Mouse (Mus musculus) liver, postnatal 0 days (tissue): Measurements from ENCODE around the gene Nprl3. TPM values are rescaled to one million over a fixed set of nuclear protein-coding genes. Genes with fewer than 3 reads are reported as not detected.
A peak's percentile ranks its signal among the peaks of the same experiment; 100 is the strongest.

Experiments used
- ATAC-seq: fragments of 200-750 bp; cut with Nextera tagmentation; 2 replicates; pipeline ENCODE4 v1.8.0; 2017; ENCODE audit warnings: mild to moderate bottlenecking, moderate library complexity
- DNase-seq: peaks from one replicate; pipeline ENCODE4 v3.0.0-alpha.2; 2016
- H3K27ac ChIP-seq: fragments of 300-500 bp; sonication (generic); 2 replicates; pipeline ENCODE4 v1.5.1; 2014; ENCODE audit warnings: antibody characterized with exemption, moderate library complexity, mild to moderate bottlenecking, low read depth
- H3K27me3 ChIP-seq: fragments of 300-500 bp; sonication (generic); 2 replicates; pipeline ENCODE4 v1.6.1; 2014; ENCODE audit warnings: low read length, control low read depth, mixed read lengths; ENCODE audit not compliant: insufficient read depth
- H3K36me3 ChIP-seq: fragments of 300-500 bp; sonication (generic); replicated peaks from 2 replicates; pipeline ENCODE4 v1.6.1; 2014; ENCODE audit warnings: mild to moderate bottlenecking, control low read depth, low read length, moderate library complexity, mixed read lengths; ENCODE audit not compliant: insufficient read depth
- H3K4me1 ChIP-seq: fragments of 300-500 bp; sonication (generic); 2 replicates; pipeline ENCODE4 v1.6.1; 2014; ENCODE audit warnings: antibody characterized with exemption, mild to moderate bottlenecking, control low read depth; ENCODE audit not compliant: insufficient read depth
- H3K4me2 ChIP-seq: fragments of 300-500 bp; sonication (generic); 2 replicates; pipeline ENCODE4 v1.6.1; 2014; ENCODE audit warnings: low read depth, mild to moderate bottlenecking, low read length, moderate library complexity, mixed read lengths
- H3K4me3 ChIP-seq: fragments of 300-500 bp; sonication (generic); 2 replicates; pipeline ENCODE4 v1.5.1; 2014; ENCODE audit warnings: low read depth, low read length
- H3K9ac ChIP-seq: fragments of 300-500 bp; sonication (generic); replicated peaks from 2 replicates; pipeline ENCODE4 v1.6.1; 2014; ENCODE audit warnings: mild to moderate bottlenecking, moderate library complexity
- H3K9me3 ChIP-seq: fragments of 300-500 bp; sonication (generic); 2 replicates; pipeline ENCODE4 v1.6.1; 2016; ENCODE audit warnings: mild to moderate bottlenecking, control low read depth, low read length, mixed read lengths
- CTCF ChIP-seq: sonication (generic); IDR thresholded peaks from 2 replicates; pipeline ENCODE4 v1.5.1; 2016; ENCODE audit warnings: antibody characterized with exemption, low read depth
- EP300 ChIP-seq: IDR thresholded peaks from 2 replicates; pipeline ENCODE4 v1.6.1; 2016; ENCODE audit warnings: antibody characterized with exemption, low read depth, mild to moderate bottlenecking
- WGBS: fragments of 180-500 bp; shearing (Covaris S2); extraction: QIAGEN DNeasy Blood & Tissue Kit; methylation state at CpG from one replicate; pipeline ENCODE4 v1.1.7; 2014; ENCODE audit not compliant: insufficient replicate concordance; 5-methylcytosine and 5-hydroxymethylcytosine counted together
- polyA plus RNA-seq: library from polyadenylated mRNA; unstranded; fragments of >200 nt; fragmentation: Nextera tagmentation; extraction: Ambion mirVana; gene quantifications from 2 replicates; pipeline ENCODE4 v1.2.1, GENCODE M21; 2015

Gene Nprl3
- polyA plus RNA-seq, 1 experiment from 2014 or later = 26.2 TPM

DNA sequence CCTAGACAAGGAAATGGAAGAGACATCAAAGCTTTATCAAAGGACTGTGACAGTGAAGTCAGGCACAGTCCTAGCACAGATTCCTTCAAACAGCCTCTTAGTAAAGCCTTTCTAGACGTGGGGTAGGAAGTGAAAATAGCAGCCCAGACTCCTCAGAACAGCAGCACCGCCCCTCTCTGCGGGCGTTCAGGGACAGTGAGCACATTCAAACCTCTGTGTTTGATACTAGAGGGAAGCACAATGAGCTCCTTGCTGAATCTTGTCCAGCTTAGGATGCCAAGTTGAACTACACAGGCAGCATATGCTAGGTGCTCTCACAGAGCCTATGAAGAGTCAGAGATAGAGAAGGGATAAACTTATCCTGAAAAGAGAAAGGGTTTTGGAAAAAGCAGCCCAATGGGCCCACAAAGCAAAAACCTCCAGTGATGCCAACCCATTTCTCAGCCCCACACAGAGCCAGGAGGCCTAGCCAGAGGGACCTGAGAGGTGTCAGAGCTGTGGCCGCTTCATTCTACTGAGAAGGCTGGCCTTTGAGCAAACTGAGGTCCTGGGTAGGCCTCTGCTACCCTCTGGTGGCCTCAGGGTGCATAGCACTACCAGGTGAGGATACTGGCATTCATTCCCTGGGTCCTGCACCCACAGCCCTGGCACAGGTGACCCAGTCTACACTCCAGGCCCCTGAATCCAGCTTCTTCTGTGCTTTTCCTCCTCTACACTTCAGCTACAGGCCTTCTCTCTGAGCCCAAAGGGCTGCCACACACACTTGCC, 29.2 kb downstream of the Nprl3 start:
- peak overlapping the region; percentile 51 for H3K27ac ChIP-seq
- ATAC-seq (peak; percentile 78), DNase-seq (peak; percentile 83)
- WGBS = 64% methylated on average over 5 of the region's 5 CpGs
- peak overlapping the region; percentile 24 for H3K4me2 ChIP-seq
- no peaks in the 10 kb centered on the region for H3K27me3 ChIP-seq
- H3K9me3 ChIP-seq = no peaks in the 10 kb centered on the region
- H3K36me3 ChIP-seq = peaks cover 80% of the 10 kb centered on the region
- H3K9ac ChIP-seq = no peak overlapping the region; the same call in 1 of the 2 replicates
- H3K4me1 ChIP-seq = peaks cover 16% of the 10 kb centered on the region
- H3K4me3 ChIP-seq = no peak overlapping the region
- TF ChIP-seq CTCF (peak; percentile 99), EP300 (no peak)

DNA sequence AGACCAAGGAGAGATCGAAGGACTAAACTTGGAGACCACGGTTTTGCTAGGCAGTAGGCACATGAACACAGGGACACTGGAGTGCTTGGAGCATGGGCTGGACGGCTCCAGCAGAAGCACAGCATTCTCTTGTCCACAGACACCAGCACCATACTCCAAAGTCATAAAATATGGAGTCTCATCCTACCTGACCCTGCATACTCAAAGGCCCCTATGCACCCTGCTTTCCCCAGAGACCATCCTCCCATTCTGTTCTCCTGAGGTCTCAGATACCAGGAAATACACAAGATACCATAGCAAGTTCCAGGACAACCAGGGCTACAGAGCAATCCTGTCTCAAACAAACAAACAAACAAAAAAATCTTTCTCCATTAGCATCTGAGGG, 30.1 kb downstream of the Nprl3 start:
- TF ChIP-seq EP300 (no peak), CTCF (no peak)
- Histone ChIP-seq H3K9ac (no peak overlapping the region), H3K36me3 (peaks cover 81% of the 10 kb centered on the region)

DNA sequence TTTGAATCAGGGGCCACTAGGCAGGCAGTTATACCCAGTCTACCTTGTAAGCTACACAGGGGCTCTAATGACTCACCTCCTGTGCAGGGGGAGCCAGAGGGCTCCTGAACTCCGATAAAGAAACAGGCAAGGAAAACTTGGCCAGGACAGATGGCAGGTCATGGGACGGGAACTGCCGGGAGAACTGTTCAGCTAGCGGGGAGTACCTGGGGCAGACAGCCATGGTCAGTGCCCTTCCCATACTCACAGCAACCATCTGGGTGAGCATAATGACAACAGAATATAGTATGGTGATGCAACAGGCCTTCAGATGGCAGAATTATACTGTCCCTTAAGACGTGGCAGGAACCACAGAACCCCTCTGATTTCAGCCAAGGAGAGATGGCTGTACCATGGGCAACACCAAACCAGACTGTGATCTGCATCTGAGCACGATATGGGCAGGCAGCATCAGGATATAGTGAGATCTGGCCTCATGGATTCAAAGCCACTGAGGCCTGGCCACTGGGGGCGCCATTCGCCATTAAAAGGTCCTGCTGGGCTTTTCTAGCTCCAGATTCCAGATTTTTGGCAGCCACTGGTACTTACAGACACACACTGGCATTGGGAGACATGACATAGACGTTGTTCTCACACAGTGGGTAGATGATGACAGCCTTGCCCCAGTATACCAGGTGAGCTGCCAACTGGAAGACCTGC, 30.6 kb downstream of the Nprl3 start:
- peak; percentile 83 for TF ChIP-seq CTCF
- no peak for TF ChIP-seq EP300
- H3K9ac ChIP-seq = no peak overlapping the region
- peak; percentile 75 for DNase-seq
- 68% methylated on average over 9 of the region's 9 CpGs for WGBS
- ATAC-seq = 0 out of 2 replicates have a peak, but pooled peaks have one; percentile 20
- no peaks in the 10 kb centered on the region for H3K9me3 ChIP-seq
- H3K27me3 ChIP-seq = no peaks in the 10 kb centered on the region
- H3K4me2 ChIP-seq = no peak overlapping the region
- H3K27ac ChIP-seq = no peak overlapping the region
- H3K36me3 ChIP-seq = peaks cover 82% of the 10 kb centered on the region
- H3K4me1 ChIP-seq = peaks cover 4% of the 10 kb centered on the region; the same call in 1 of the 2 replicates
- H3K4me3 ChIP-seq = no peak overlapping the region

More for the DNA sequence above, 30.1 kb downstream of the Nprl3 start:
- Histone ChIP-seq H3K4me1 (peaks cover 8% of the 10 kb centered on the region), H3K9me3 (no peaks in the 10 kb centered on the region), H3K4me3 (no peak overlapping the region), H3K4me2 (no peak overlapping the region), H3K27ac (peak overlapping the region; percentile 13; the same call in 1 of the 2 replicates), H3K27me3 (no peaks in the 10 kb centered on the region)
- DNase-seq = no peak
- no peak for ATAC-seq
- WGBS = 84% methylated on average over 3 of the region's 3 CpGs

DNA sequence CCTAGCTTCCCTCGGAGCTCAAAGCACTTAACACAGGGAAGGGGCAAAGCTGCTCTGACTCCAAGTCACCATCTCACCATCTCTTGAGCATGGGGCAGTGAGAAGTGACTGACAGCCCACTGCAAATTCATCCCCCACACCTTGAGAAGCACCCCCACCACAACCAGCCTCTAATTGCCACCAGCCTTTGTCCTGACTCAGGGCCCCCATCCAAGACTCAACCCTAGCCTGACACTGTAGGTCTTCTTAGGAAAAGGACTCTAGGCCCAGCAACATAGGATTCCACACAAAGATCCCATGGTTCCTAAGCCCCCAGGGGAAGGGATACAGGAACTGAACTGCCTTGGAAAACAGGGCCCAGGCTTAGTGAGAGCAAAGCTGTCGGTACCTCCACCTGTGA, 31.4 kb downstream of the Nprl3 start:
- Histone ChIP-seq H3K4me3 (no peak overlapping the region), H3K9me3 (no peaks in the 10 kb centered on the region), H3K36me3 (peaks cover 82% of the 10 kb centered on the region), H3K9ac (no peak overlapping the region), H3K27me3 (no peaks in the 10 kb centered on the region), H3K27ac (no peak overlapping the region), H3K4me1 (no peaks in the 10 kb centered on the region), H3K4me2 (no peak overlapping the region)
- DNase-seq (no peak), ATAC-seq (no peak)
- 86% methylated on average over 2 of the region's 2 CpGs for WGBS
- TF ChIP-seq CTCF = no peak
- no peak for TF ChIP-seq EP300

DNA sequence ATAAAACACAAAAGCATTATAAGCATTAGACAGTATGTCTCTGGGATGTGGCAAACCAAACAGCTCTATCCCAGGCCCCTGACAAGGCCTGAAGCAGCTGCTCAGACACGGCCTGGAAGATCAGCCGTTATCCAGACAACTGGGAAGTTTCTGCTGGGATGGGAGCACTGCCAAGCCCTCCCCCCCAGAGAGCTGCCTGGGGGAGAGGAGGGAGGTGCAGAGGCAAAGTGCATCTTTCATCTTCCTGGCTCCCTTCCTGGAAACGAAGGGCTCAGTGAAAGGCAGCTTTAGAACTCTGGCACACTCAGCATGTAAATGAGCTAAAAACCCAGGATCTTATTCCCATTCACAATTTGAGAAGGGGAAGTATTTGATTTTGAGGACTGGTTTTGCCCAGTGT, 31.9 kb downstream of the Nprl3 start:
- DNase-seq = no peak
- ATAC-seq = no peak
- no peak overlapping the region for H3K4me2 ChIP-seq
- TF ChIP-seq CTCF (no peak), EP300 (no peak)
- H3K9me3 ChIP-seq = no peaks in the 10 kb centered on the region
- no peak overlapping the region for H3K4me3 ChIP-seq
- no peaks in the 10 kb centered on the region for H3K27me3 ChIP-seq
- peaks cover 80% of the 10 kb centered on the region for H3K36me3 ChIP-seq
- no peaks in the 10 kb centered on the region for H3K4me1 ChIP-seq
- WGBS = 59% methylated on average over 3 of the region's 3 CpGs
- no peak overlapping the region for H3K27ac ChIP-seq
- no peak overlapping the region for H3K9ac ChIP-seq

DNA sequence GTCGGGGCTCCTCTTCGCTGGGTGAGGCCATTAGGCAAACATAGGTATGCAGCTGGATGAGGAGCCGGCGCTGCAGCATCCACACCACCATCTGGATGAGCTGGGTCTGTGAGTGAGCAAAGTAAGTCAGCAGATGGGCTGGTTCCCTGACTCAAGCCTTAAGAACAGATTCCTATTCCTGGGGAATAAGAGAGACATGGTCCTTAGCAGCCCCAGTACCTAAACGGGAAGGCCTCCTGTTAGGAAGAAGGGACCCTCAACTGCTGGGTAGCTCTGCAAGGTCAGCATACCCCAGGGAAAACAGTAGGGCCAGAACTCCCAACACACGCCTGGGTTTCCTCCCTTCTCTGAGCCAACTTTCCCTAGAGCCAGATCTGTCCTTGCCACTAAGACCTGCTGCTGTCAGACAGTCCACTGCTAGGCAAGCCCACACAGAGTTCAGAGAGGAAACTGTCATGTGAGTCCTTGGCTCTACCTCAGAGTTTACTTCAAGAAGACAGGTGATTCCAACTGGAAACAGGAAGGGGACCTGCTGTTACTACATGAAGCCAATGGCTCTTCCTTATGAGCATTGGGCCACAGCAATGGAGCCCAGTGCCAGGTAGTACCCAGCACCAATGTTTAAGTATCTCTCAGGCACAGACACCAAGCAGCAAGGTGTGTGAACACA, 32.6 kb downstream of the Nprl3 start:
- ATAC-seq = no peak
- DNase-seq = no peak
- TF ChIP-seq CTCF (no peak), EP300 (no peak)
- H3K27me3 ChIP-seq = no peaks in the 10 kb centered on the region
- no peak overlapping the region for H3K9ac ChIP-seq
- no peak overlapping the region for H3K4me2 ChIP-seq
- no peaks in the 10 kb centered on the region for H3K4me1 ChIP-seq
- peaks cover 81% of the 10 kb centered on the region for H3K36me3 ChIP-seq
- no peak overlapping the region for H3K27ac ChIP-seq
- no peak overlapping the region for H3K4me3 ChIP-seq
- WGBS = 85% methylated on average over 6 of the region's 6 CpGs
- no peaks in the 10 kb centered on the region for H3K9me3 ChIP-seq
